17 mouse cellular contexts compared by ENCODE assay signal in genomic region chr15:36866088-36866487, GRCm38 (mm10).
DNase-seq lines count a peak whose midpoint lies in the region; ATAC-seq and TF ChIP-seq lines count a peak whose summit lies in the region.
"Had no signal": no experiment of that assay in that cellular context is flagged by ENCODE, and none has a peak within 500 bp of the region (broad histone marks: within the 10 kb centered on the region; RNA-seq: fewer than 3 reads in every experiment).

No protein-coding gene starts in this region.

- WGBS in thymus, adult 2 months: 4% methylated on average over 1 of the region's 1 CpGs
- WGBS in forebrain, embryonic 12.5 days: 65% methylated on average over 1 of the region's 1 CpGs

- no peak for TF ChIP-seq CTCF in thymus, adult 2 months (IDR thresholded peaks at IDR 0.05; ENCODE audit: borderline replicate concordance, control insufficient read depth, extremely low read depth, insufficient read depth, low read length, poor library complexity)

- peaks cover 10% of the 10 kb centered on the region for H3K4me1 ChIP-seq in thymus, adult 2 months (replicated peaks; ENCODE audit: control insufficient read depth, insufficient read depth, low read length)
- H3K4me1 ChIP-seq in forebrain, embryonic 12.5 days: no peaks in the 10 kb centered on the region
- H3K4me1 ChIP-seq: embryonic facial prominence, embryonic 15.5 days; limb, embryonic 15.5 days had no signal

- H3K27ac ChIP-seq in thymus, adult 2 months (ENCODE audit: control insufficient read depth, insufficient read depth, low read length): no peak overlapping the region
- no peak overlapping the region for H3K27ac ChIP-seq in forebrain, embryonic 12.5 days
- H3K27ac ChIP-seq: embryonic facial prominence, embryonic 15.5 days; hindbrain, postnatal 0 days; limb, embryonic 15.5 days had no signal

- TF ChIP-seq POLR2A in thymus, adult 2 months (IDR thresholded peaks at IDR 0.05; ENCODE audit: control insufficient read depth, extremely low read depth, insufficient read depth, low read length, poor library complexity): no peak

- no peaks in the 10 kb centered on the region for H3K27me3 ChIP-seq in thymus, adult 2 months (ENCODE audit: control insufficient read depth, insufficient read depth, low read length)
- H3K27me3 ChIP-seq in forebrain, embryonic 12.5 days: no peaks in the 10 kb centered on the region
- H3K27me3 ChIP-seq: embryonic facial prominence, embryonic 15.5 days; limb, embryonic 15.5 days had no signal

- H3K36me3 ChIP-seq in thymus, adult 2 months (ENCODE audit: control insufficient read depth, insufficient read depth, low read length): no peaks in the 10 kb centered on the region
- no peaks in the 10 kb centered on the region for H3K36me3 ChIP-seq in forebrain, embryonic 12.5 days (replicated peaks)
- H3K36me3 ChIP-seq: embryonic facial prominence, embryonic 15.5 days; limb, embryonic 15.5 days had no signal

- no peak overlapping the region for H3K9ac ChIP-seq in forebrain, embryonic 12.5 days
- H3K9ac ChIP-seq: embryonic facial prominence, embryonic 15.5 days; limb, embryonic 15.5 days; liver, postnatal 0 days had no signal

- H3K9me3 ChIP-seq in forebrain, embryonic 12.5 days: no peaks in the 10 kb centered on the region
- H3K9me3 ChIP-seq: embryonic facial prominence, embryonic 15.5 days; limb, embryonic 15.5 days had no signal

- ATAC-seq in common myeloid progenitor, adult 5-6 weeks (replicated peaks; ENCODE audit: low read depth, poor library complexity, severe bottlenecking): peak; percentile 37; the same call in 1 of the 2 replicates
- no peak for ATAC-seq in forebrain, embryonic 12.5 days (ENCODE audit: low FRiP score)
- ATAC-seq: hindbrain, postnatal 0 days; liver, postnatal 0 days had no signal

- no peak overlapping the region for H3K4me3 ChIP-seq in thymus, adult 2 months (ENCODE audit: control insufficient read depth, insufficient read depth, low read length)
- H3K4me3 ChIP-seq in forebrain, embryonic 12.5 days (replicated peaks): no peak overlapping the region
- H3K4me3 ChIP-seq: embryonic facial prominence, embryonic 15.5 days; limb, embryonic 15.5 days had no signal

- no peak overlapping the region for H3K4me2 ChIP-seq in forebrain, embryonic 12.5 days
- H3K4me2 ChIP-seq: embryonic facial prominence, embryonic 15.5 days; limb, embryonic 15.5 days had no signal

- peak; percentile 23 for DNase-seq in thymus, adult 2 months
- no peak for DNase-seq in thymus, postnatal 4 days
- peak; percentile 56 for DNase-seq in CD4-positive helper T cell, adult 2 months (ENCODE audit: low read depth, low spot score)
- DNase-seq in naive thymus-derived CD4-positive, alpha-beta T cell, adult 2 months (ENCODE audit: low read depth): peak; percentile 50
- no peak for DNase-seq in layer of hippocampus, adult 9-10 months (ENCODE audit: low spot score)
- DNase-seq: adrenal gland, postnatal 14 days; cerebellum, adult 8-10 months; heart, adult 18-20 months; heart, postnatal 10 days; layer of hippocampus, adult 9-11 months; liver, postnatal 0 days; retina, postnatal 1 day had no signal

Comparison
In these comparisons a context has a peak if more than half of its experiments do, and no peak if none do; other contexts are left out.
1. DNase-seq: peak in thymus, adult 2 months (single experiment), CD4-positive helper T cell, adult 2 months (single experiment) and naive thymus-derived CD4-positive, alpha-beta T cell, adult 2 months (single experiment); none in thymus, postnatal 4 days (single experiment) and layer of hippocampus, adult 9-10 months (single experiment).